Comparison of ENCODE assay signal across 8 mouse cellular contexts in the genomic region with DNA sequence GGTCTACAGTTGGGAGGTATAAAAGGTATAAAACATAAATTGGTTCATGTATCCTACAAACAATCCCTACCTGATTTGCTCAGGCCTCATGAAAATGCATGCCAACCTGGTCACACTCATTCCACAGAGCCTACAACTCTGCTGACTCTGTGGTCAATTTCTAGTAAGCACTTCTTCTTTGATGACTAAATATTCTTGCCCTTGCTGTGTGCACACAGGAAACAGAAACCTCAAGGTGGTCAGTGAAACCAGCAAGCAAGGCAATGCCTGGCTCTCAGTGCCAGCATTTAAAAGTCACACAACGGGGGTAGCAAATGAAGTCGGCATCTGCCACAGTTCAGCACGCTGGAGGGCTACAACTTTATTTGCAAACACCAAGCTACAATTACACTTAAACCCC. TPM values are rescaled to one million over a fixed set of nuclear protein-coding genes. Genes with fewer than 3 reads are reported as not detected.
DNase-seq lines count a peak whose midpoint lies in the region; ATAC-seq lines count a peak whose summit lies in the region.
"Had no signal": no experiment of that assay in that cellular context is flagged by ENCODE, and none has a peak within 500 bp of the region (broad histone marks: within the 10 kb centered on the region; RNA-seq: fewer than 3 reads in every experiment).

No protein-coding gene starts in this region.

- WGBS in kidney, embryonic 14.5 days, result 80% methylated on average over 3 of the region's 3 CpGs
- 51% methylated on average over 3 of the region's 3 CpGs for WGBS in embryonic facial prominence, embryonic 15.5 days
- 69% methylated on average over 3 of the region's 3 CpGs for WGBS in intestine, embryonic 15.5 days
- 50% methylated on average over 3 of the region's 3 CpGs for WGBS in neural tube, embryonic 14.5 days

- no peaks in the 10 kb centered on the region for H3K36me3 ChIP-seq in kidney, embryonic 14.5 days (ENCODE audit: control insufficient read depth, insufficient read depth, low read length)
- H3K36me3 ChIP-seq in embryonic facial prominence, embryonic 15.5 days, result peaks cover 8% of the 10 kb centered on the region; the same call in 1 of the 2 replicates
- no peaks in the 10 kb centered on the region for H3K36me3 ChIP-seq in intestine, embryonic 15.5 days
- H3K36me3 ChIP-seq in neural tube, embryonic 14.5 days (ENCODE audit: control insufficient read depth, insufficient read depth, low read length), result no peaks in the 10 kb centered on the region

- 0 out of 2 replicates have a peak overlapping the region, but pooled peaks have one; percentile 12 for H3K9ac ChIP-seq in kidney, embryonic 14.5 days (ENCODE audit: low read depth, low read length)
- no peak overlapping the region for H3K9ac ChIP-seq in embryonic facial prominence, embryonic 15.5 days
- H3K9ac ChIP-seq in intestine, embryonic 15.5 days, result no peak overlapping the region
- H3K9ac ChIP-seq in neural tube, embryonic 14.5 days (replicated peaks; ENCODE audit: low read depth, low read length), result peak overlapping the region; percentile 90; the same call in 1 of the 2 replicates

- H3K4me2 ChIP-seq in kidney, embryonic 14.5 days (replicated peaks; ENCODE audit: low read depth, low read length), result peak overlapping the region; percentile 90
- H3K4me2 ChIP-seq in embryonic facial prominence, embryonic 15.5 days (replicated peaks), result peak overlapping the region; percentile 37
- peak overlapping the region; percentile 46 for H3K4me2 ChIP-seq in intestine, embryonic 15.5 days (replicated peaks)
- peak overlapping the region; percentile 66 for H3K4me2 ChIP-seq in neural tube, embryonic 14.5 days (ENCODE audit: low read depth, low read length)

- H3K27ac ChIP-seq in kidney, embryonic 14.5 days (ENCODE audit: low read depth, low read length), result no peak overlapping the region; the same call in 1 of the 2 replicates
- H3K27ac ChIP-seq in embryonic facial prominence, embryonic 15.5 days (replicated peaks), result no peak overlapping the region
- no peak overlapping the region for H3K27ac ChIP-seq in intestine, embryonic 15.5 days
- peak overlapping the region; percentile 69; the same call in 1 of the 2 replicates for H3K27ac ChIP-seq in neural tube, embryonic 14.5 days (ENCODE audit: low read depth, low read length)

- peaks cover 14% of the 10 kb centered on the region; the same call in 1 of the 2 replicates for H3K4me1 ChIP-seq in kidney, embryonic 14.5 days (ENCODE audit: control insufficient read depth, insufficient read depth, low read length)
- H3K4me1 ChIP-seq in embryonic facial prominence, embryonic 15.5 days, result peaks cover 27% of the 10 kb centered on the region; the same call in 1 of the 2 replicates
- peaks cover 16% of the 10 kb centered on the region for H3K4me1 ChIP-seq in intestine, embryonic 15.5 days (replicated peaks)
- peaks cover 23% of the 10 kb centered on the region for H3K4me1 ChIP-seq in neural tube, embryonic 14.5 days (ENCODE audit: control insufficient read depth, insufficient read depth, low read length)

- H3K4me3 ChIP-seq in kidney, embryonic 14.5 days (ENCODE audit: low read length), result peak overlapping the region; percentile 22; the same call in 1 of the 2 replicates
- peak overlapping the region; percentile 52 for H3K4me3 ChIP-seq in embryonic facial prominence, embryonic 15.5 days (replicated peaks)
- H3K4me3 ChIP-seq in intestine, embryonic 15.5 days (replicated peaks), result peak overlapping the region; percentile 3; the same call in 1 of the 2 replicates
- H3K4me3 ChIP-seq in neural tube, embryonic 14.5 days (ENCODE audit: low read depth, low read length), result peak overlapping the region; percentile 52

- no peak for DNase-seq in kidney, postnatal 36 days
- no peak for DNase-seq in layer of hippocampus, adult 11-12 months (ENCODE audit: low spot score)
- DNase-seq: kidney, adult 8-10 months had no signal

- H3K27me3 ChIP-seq in kidney, embryonic 14.5 days (ENCODE audit: control insufficient read depth, insufficient read depth, low read length), result no peaks in the 10 kb centered on the region
- H3K27me3 ChIP-seq in embryonic facial prominence, embryonic 15.5 days, result no peaks in the 10 kb centered on the region
- no peaks in the 10 kb centered on the region for H3K27me3 ChIP-seq in intestine, embryonic 15.5 days (replicated peaks)
- H3K27me3 ChIP-seq in neural tube, embryonic 14.5 days (ENCODE audit: control insufficient read depth, insufficient read depth, low read length), result no peaks in the 10 kb centered on the region

- ATAC-seq in kidney, embryonic 14.5 days (ENCODE audit: low FRiP score, low TSS enrichment), result no peak
- no peak for ATAC-seq in embryonic facial prominence, embryonic 15.5 days (ENCODE audit: insufficient number of reproducible peaks, low FRiP score, low TSS enrichment, low read depth)
- ATAC-seq in intestine, embryonic 15.5 days, result no peak
- no peak for ATAC-seq in neural tube, embryonic 14.5 days (ENCODE audit: low read depth)
- ATAC-seq in megakaryocyte-erythroid progenitor cell, adult 5-6 weeks (replicated peaks; ENCODE audit: low FRiP score, low TSS enrichment, poor library complexity, severe bottlenecking), result no peak

- peaks cover 4% of the 10 kb centered on the region; the same call in 1 of the 2 replicates for H3K9me3 ChIP-seq in kidney, embryonic 14.5 days (ENCODE audit: control insufficient read depth, low read length)
- H3K9me3 ChIP-seq in embryonic facial prominence, embryonic 15.5 days (replicated peaks), result no peaks in the 10 kb centered on the region
- H3K9me3 ChIP-seq in intestine, embryonic 15.5 days, result no peaks in the 10 kb centered on the region
- H3K9me3 ChIP-seq in neural tube, embryonic 14.5 days (ENCODE audit: control insufficient read depth, low read length), result no peaks in the 10 kb centered on the region

RNA-seq across cellular contexts. Expression of gene Tet1, which starts 45.2 kb away (rescaled TPM):
- 34.1 and 35.3 TPM in 2 replicates for polyA plus RNA-seq in kidney, embryonic 14.5 days (2014; fragmentation: Nextera tagmentation; extraction: Ambion mirVana)
- polyA plus RNA-seq in embryonic facial prominence, embryonic 15.5 days (2015; fragmentation: Nextera tagmentation; extraction: Ambion mirVana), result 24.4 and 25.4 TPM in 2 replicates
- 14.4 and 18.3 TPM in 2 replicates for polyA plus RNA-seq in intestine, embryonic 15.5 days (2015; fragmentation: Nextera tagmentation; extraction: Ambion mirVana)
- 47.9 and 52.2 TPM in 2 replicates for polyA plus RNA-seq in neural tube, embryonic 14.5 days (2014; fragmentation: Nextera tagmentation; extraction: Ambion mirVana)
- total RNA-seq in megakaryocyte-erythroid progenitor cell, adult 5-6 weeks (2014; fragmentation: Nextera tagmentation), result 15.2 and 15.8 TPM in 2 replicates
- total RNA-seq in megakaryocyte-erythroid progenitor cell, adult 5-6 weeks (2017), result 5.0 and 11.6 TPM in 2 replicates

RNA-seq across cellular contexts. Expression of gene Slc25a16, which starts 56.9 kb away (rescaled TPM):
- 10.0 and 16.0 TPM in 2 replicates for polyA plus RNA-seq in kidney, embryonic 14.5 days (2014; fragmentation: Nextera tagmentation; extraction: Ambion mirVana)
- polyA plus RNA-seq in embryonic facial prominence, embryonic 15.5 days (2015; fragmentation: Nextera tagmentation; extraction: Ambion mirVana), result 12.3 and 14.4 TPM in 2 replicates
- polyA plus RNA-seq in intestine, embryonic 15.5 days (2015; fragmentation: Nextera tagmentation; extraction: Ambion mirVana), result 12.5 and 13.4 TPM in 2 replicates
- 18.3 and 19.3 TPM in 2 replicates for polyA plus RNA-seq in neural tube, embryonic 14.5 days (2014; fragmentation: Nextera tagmentation; extraction: Ambion mirVana)
- 15.4 and 20.4 TPM in 2 replicates for total RNA-seq in megakaryocyte-erythroid progenitor cell, adult 5-6 weeks (2014; fragmentation: Nextera tagmentation)
- 22.1 and 25.7 TPM in 2 replicates for total RNA-seq in megakaryocyte-erythroid progenitor cell, adult 5-6 weeks (2017)

Comparison
In these comparisons a context has a peak if more than half of its experiments do, and no peak if none do; other contexts are left out.
1. H3K4me2 ChIP-seq: peak in every context shown above with its lines; median percentile 90 in kidney, embryonic 14.5 days; 66 in neural tube, embryonic 14.5 days; 46 in intestine, embryonic 15.5 days; 37 in embryonic facial prominence, embryonic 15.5 days.
2. H3K9ac ChIP-seq: peak in kidney, embryonic 14.5 days (single experiment) and neural tube, embryonic 14.5 days (single experiment); none in embryonic facial prominence, embryonic 15.5 days (single experiment) and intestine, embryonic 15.5 days (single experiment).
3. Peak in every context shown above with its lines, with median percentiles within 50 percentile points of each other: H3K4me3 ChIP-seq.